Mouse (Mus musculus) liver, embryonic 14.5 days (tissue): ENCODE data around the gene Dpf3. TPM values are rescaled to one million over a fixed set of nuclear protein-coding genes. Genes with fewer than 3 reads are reported as not detected.

Source experiments
- ATAC-seq: fragments of 200-750 bp; cut with Nextera tagmentation; 2 replicates; pipeline ENCODE4 v1.8.0; 2017; ENCODE audit warnings: moderate number of reproducible peaks, mild to moderate bottlenecking, moderate library complexity; ENCODE audit not compliant: insufficient read depth
- DNase-seq, 3 experiments: peaks; one replicate each; pipeline ENCODE4 v3.0.0-alpha.2; 2012 to 2013; ENCODE audit warnings: low read depth in 3 of 3, low spot score in 3 of 3
- H3K27ac ChIP-seq: fragments of 300-500 bp; sonication (generic); 2 replicates; pipeline ENCODE4 v1.5.1; 2014; ENCODE audit warnings: moderate library complexity, mild to moderate bottlenecking, control low read depth, inconsistent platforms
- H3K27me3 ChIP-seq: fragments of 300-500 bp; sonication (generic); 2 replicates; pipeline ENCODE4 v1.6.1; 2014; ENCODE audit warnings: mild to moderate bottlenecking, low read length, moderate library complexity; ENCODE audit not compliant: control insufficient read depth, insufficient read depth
- H3K36me3 ChIP-seq: fragments of 300-500 bp; sonication (generic); replicated peaks from 2 replicates; pipeline ENCODE4 v1.6.1; 2014; ENCODE audit warnings: low read depth; ENCODE audit not compliant: control insufficient read depth, insufficient read depth
- H3K4me1 ChIP-seq, 2 experiments: fragments of 200-500 bp in 1 of 2; fragments of 300-500 bp in 1 of 2; sonication (generic) in 1 of 2; replicated peaks; 2 replicates each; pipeline ENCODE4 v1.6.1; 2012 to 2014; ENCODE audit warnings: antibody characterized with exemption in 1 of 2, inconsistent platforms in 1 of 2, low read length in 1 of 2; ENCODE audit not compliant: control insufficient read depth in 2 of 2, insufficient read depth in 2 of 2
- H3K4me2 ChIP-seq: fragments of 300-500 bp; sonication (generic); 2 replicates; pipeline ENCODE4 v1.6.1; 2014; ENCODE audit warnings: low read depth, mild to moderate bottlenecking, control low read depth, moderate library complexity
- H3K4me3 ChIP-seq, 2 experiments: fragments of 200-500 bp in 1 of 2; fragments of 300-500 bp in 1 of 2; sonication (generic) in 1 of 2; 2 replicates each; pipeline ENCODE4 v1.5.1; 2012 to 2014; ENCODE audit warnings: low read depth in 2 of 2, low read length in 2 of 2, mild to moderate bottlenecking in 2 of 2, control low read depth in 1 of 2, inconsistent platforms in 1 of 2, moderate library complexity in 1 of 2; ENCODE audit not compliant: insufficient read depth in 1 of 2
- H3K9ac ChIP-seq: fragments of 300-500 bp; sonication (generic); replicated peaks from 2 replicates; pipeline ENCODE4 v1.6.1; 2014; ENCODE audit warnings: mild to moderate bottlenecking, control low read depth, moderate library complexity
- H3K9me3 ChIP-seq: fragments of 300-500 bp; sonication (generic); 2 replicates; pipeline ENCODE4 v1.6.1; 2016; ENCODE audit warnings: low read length, mixed read lengths; ENCODE audit not compliant: control insufficient read depth
- CTCF ChIP-seq: IDR thresholded peaks from 2 replicates; pipeline ENCODE4 v1.5.1; 2016; ENCODE audit warnings: antibody characterized with exemption, low read depth, control low read depth
- EP300 ChIP-seq: IDR thresholded peaks from 2 replicates; pipeline ENCODE4 v1.6.1; 2016; ENCODE audit warnings: antibody characterized with exemption, low read depth
- WGBS: fragments of 180-500 bp; shearing (Covaris S2); extraction: QIAGEN DNeasy Blood & Tissue Kit; methylation state at CpG from one replicate; pipeline ENCODE4 v1.1.7; 2014; ENCODE audit not compliant: insufficient replicate concordance; 5-methylcytosine and 5-hydroxymethylcytosine counted together
- polyA plus RNA-seq, 2 experiments: library from polyadenylated mRNA; depleted of rRNA in 1 of 2; stranded (reverse) in 1 of 2; unstranded in 1 of 2; fragments of >200 nt; fragmentation: Nextera tagmentation in 1 of 2; extraction: Ambion mirVana in 1 of 2; gene quantifications; 2 replicates each; pipeline versions ENCODE4 v1.2.1 to v1.2.3; 2012 to 2014

Dpf3 gene
- polyA plus RNA-seq, 2 experiments: 3.7 to 4.8 TPM

- no peak overlapping the region for H3K27ac ChIP-seq
- no peak for DNase-seq
- H3K36me3 ChIP-seq: no peaks in the 10 kb centered on the region
These were observed 53.4 kb downstream of the Dpf3 start for GRCm38 (mm10) chr12:83433987-83434698.

GRCm38 (mm10) chr12:83433436-83433835, 54.1 kb downstream of the Dpf3 start:
- Histone ChIP-seq H3K36me3 (no peaks in the 10 kb centered on the region), H3K4me3 (no peak overlapping the region), H3K4me2 (no peak overlapping the region), H3K4me1 (peaks cover 4 to 12% of the 10 kb centered on the region in 2 experiments), H3K27me3 (no peaks in the 10 kb centered on the region), H3K9me3 (no peaks in the 10 kb centered on the region), H3K27ac (no peak overlapping the region), H3K9ac (no peak overlapping the region)
- ATAC-seq (no peak), DNase-seq (no peak)
- TF ChIP-seq CTCF: no peak
- TF ChIP-seq EP300: no peak
- WGBS: 84% methylated on average over 4 of the region's 4 CpGs

More at GRCm38 (mm10) chr12:83433987-83434698, 53.4 kb downstream of the Dpf3 start:
- no peak overlapping the region for H3K9ac ChIP-seq
- no peak for ATAC-seq
- no peak overlapping the region for H3K4me2 ChIP-seq
- H3K9me3 ChIP-seq: no peaks in the 10 kb centered on the region
- no peaks in the 10 kb centered on the region for H3K27me3 ChIP-seq
- no peak overlapping the region for H3K4me3 ChIP-seq
- TF ChIP-seq EP300: no peak
- TF ChIP-seq CTCF: no peak
- peaks cover 2 to 11% of the 10 kb centered on the region in 2 experiments; a peak in 3 of 4 replicates for H3K4me1 ChIP-seq
- 52% methylated on average over 10 of the region's 10 CpGs for WGBS

- H3K36me3 ChIP-seq: no peaks in the 10 kb centered on the region
- no peak for TF ChIP-seq EP300
- TF ChIP-seq CTCF: no peak
- no peaks in the 10 kb centered on the region for H3K9me3 ChIP-seq
- no peak overlapping the region for H3K4me3 ChIP-seq
- DNase-seq (no peak), ATAC-seq (no peak)
- no peak overlapping the region for H3K27ac ChIP-seq
- H3K27me3 ChIP-seq: no peaks in the 10 kb centered on the region
- H3K4me1 ChIP-seq: peaks cover 22 to 41% of the 10 kb centered on the region in 2 experiments
- no peak overlapping the region for H3K4me2 ChIP-seq
- H3K9ac ChIP-seq: no peak overlapping the region
- WGBS: 48% methylated on average over 5 of the region's 5 CpGs
These were observed 57.3 kb downstream of the Dpf3 start for GRCm38 (mm10) chr12:83430207-83430606.

GRCm38 (mm10) chr12:83428016-83428415, 59.5 kb downstream of the Dpf3 start:
- WGBS: 41% methylated on average over 9 of the region's 9 CpGs
- TF ChIP-seq CTCF (no peak), EP300 (no peak)
- Histone ChIP-seq H3K27me3 (no peaks in the 10 kb centered on the region), H3K4me3 (no peak overlapping the region), H3K9me3 (no peaks in the 10 kb centered on the region), H3K27ac (peak overlapping the region; percentile 50), H3K4me2 (peak overlapping the region; percentile 48), H3K4me1 (peaks cover 31 to 53% of the 10 kb centered on the region in 2 experiments), H3K9ac (peak overlapping the region; percentile 32; the same call in 1 of the 2 replicates), H3K36me3 (no peaks in the 10 kb centered on the region)
- DNase-seq (no peak), ATAC-seq (peak; percentile 3; the same call in 1 of the 2 replicates)

GRCm38 (mm10) chr12:83427601-83428000, 59.9 kb downstream of the Dpf3 start:
- Histone ChIP-seq H3K9ac (peak overlapping the region; percentile 40), H3K4me3 (no peak overlapping the region), H3K27me3 (no peaks in the 10 kb centered on the region), H3K4me1 (peaks cover 31 to 53% of the 10 kb centered on the region in 2 experiments), H3K4me2 (peak overlapping the region; percentile 48), H3K9me3 (no peaks in the 10 kb centered on the region), H3K27ac (peak overlapping the region; percentile 50), H3K36me3 (no peaks in the 10 kb centered on the region)
- ATAC-seq: peak; percentile 80
- DNase-seq: peak; percentile 47 to 66 (median 62)
- WGBS: 4% methylated on average over 4 of the region's 4 CpGs
- TF ChIP-seq EP300 (peak; percentile 78), CTCF (no peak)
